Mouse (Mus musculus): ENCODE data around the gene Serpina3c. TPM values are rescaled to one million over a fixed set of nuclear protein-coding genes. Genes with fewer than 3 reads are reported as not detected.
"Not testable (repeated sequence)": the region's sequence is repeated elsewhere in the genome, so short reads cannot be mapped to it uniquely, and the experiment has no call there.

The Serpina3c gene
- polyA plus RNA-seq, 1 experiment from 2014 or later, result not detected

DNA sequence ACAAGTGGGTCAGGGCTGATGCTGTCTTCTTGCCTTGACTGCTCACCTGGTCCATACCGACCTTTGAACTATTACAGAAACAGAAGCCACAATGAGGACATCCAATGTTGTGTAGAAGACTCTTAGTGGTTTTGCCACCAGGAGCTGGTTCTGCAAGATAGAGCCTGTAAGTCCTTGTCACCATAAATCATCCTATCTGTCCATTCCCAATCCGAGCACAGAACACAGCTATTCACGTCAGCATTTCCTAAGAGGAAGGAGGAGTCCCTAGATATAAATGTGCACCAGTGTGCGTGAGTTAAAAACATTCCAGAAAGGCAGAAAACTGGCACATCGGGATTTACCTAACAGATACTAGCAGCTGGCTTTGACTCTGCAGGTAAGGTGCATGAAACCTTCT is 26.0 kb downstream of the Serpina3c start, which contains the start of gene Serpina3b:
Gene Serpina3b, plus strand, starts transcription at position 301 of the 400 bp plus-strand sequence.
- DNase-seq (ENCODE audit: low spot score) (no peak), ATAC-seq (replicated peaks; ENCODE audit: low FRiP score, low TSS enrichment, low read depth) (no peak)
- 66% methylated on average over 5 of the region's 5 CpGs for WGBS
- H3K36me3 ChIP-seq (ENCODE audit: control insufficient read depth, insufficient read depth, low read length), result no peaks in the 10 kb centered on the region
- no peak within 1 kb of the TSS for H3K4me2 ChIP-seq (ENCODE audit: low read length)
- H3K9ac ChIP-seq (ENCODE audit: low read length), result no peak within 1 kb of the TSS
- H3K4me3 ChIP-seq (ENCODE audit: low read depth, low read length), result no peak within 1 kb of the TSS
- no peaks in the 10 kb centered on the region for H3K4me1 ChIP-seq (replicated peaks; ENCODE audit: control insufficient read depth, insufficient read depth, low read length)
- no peak within 1 kb of the TSS for H3K27ac ChIP-seq (ENCODE audit: low read depth)
- no peaks in the 10 kb centered on the region for H3K9me3 ChIP-seq (ENCODE audit: control insufficient read depth, low read length)
- no peaks in the 10 kb centered on the region for H3K27me3 ChIP-seq (replicated peaks; ENCODE audit: control insufficient read depth, insufficient read depth, low read length)

DNA sequence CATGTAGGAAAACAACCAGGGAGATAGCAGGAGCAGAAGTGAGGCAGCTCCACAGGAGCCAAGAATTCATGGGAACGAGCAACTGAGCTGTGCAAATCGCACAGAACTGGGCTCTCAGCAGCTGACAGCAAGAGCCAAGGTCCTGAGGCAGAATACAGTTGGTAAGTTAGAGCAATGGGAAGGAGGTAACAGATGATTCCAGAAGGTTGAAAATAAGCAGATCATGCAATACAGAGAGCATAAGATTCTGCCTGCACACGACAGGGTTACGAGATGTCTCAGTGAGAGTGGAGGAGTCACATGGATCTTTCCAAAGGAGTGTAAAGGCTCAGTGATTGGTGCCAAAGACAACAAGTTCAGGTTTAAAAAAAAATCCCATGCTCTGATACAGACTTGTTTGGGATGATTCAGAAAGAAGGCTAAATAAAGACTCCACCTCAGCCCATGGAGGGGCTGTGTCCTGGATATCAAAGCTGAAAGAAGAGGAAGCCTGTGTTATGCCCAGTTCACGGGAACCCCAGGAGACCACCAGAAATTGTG is 28.6 kb downstream of the Serpina3c start:
- no peaks in the 10 kb centered on the region for H3K9me3 ChIP-seq (ENCODE audit: control insufficient read depth, low read length)
- no peak overlapping the region for H3K27ac ChIP-seq (ENCODE audit: low read depth)
- H3K9ac ChIP-seq (ENCODE audit: low read length), result no peak overlapping the region
- DNase-seq (ENCODE audit: low spot score), result no peak
- no peaks in the 10 kb centered on the region for H3K4me1 ChIP-seq (replicated peaks; ENCODE audit: control insufficient read depth, insufficient read depth, low read length)
- H3K4me2 ChIP-seq (ENCODE audit: low read length), result no peak overlapping the region
- H3K36me3 ChIP-seq (ENCODE audit: control insufficient read depth, insufficient read depth, low read length), result no peaks in the 10 kb centered on the region
- ATAC-seq (replicated peaks; ENCODE audit: low FRiP score, low TSS enrichment, low read depth), result no peak
- 78% methylated on average over 5 of the region's 5 CpGs for WGBS
- H3K27me3 ChIP-seq (replicated peaks; ENCODE audit: control insufficient read depth, insufficient read depth, low read length), result no peaks in the 10 kb centered on the region
- H3K4me3 ChIP-seq (ENCODE audit: low read depth, low read length), result no peak overlapping the region

GRCm38 (mm10) chr12:104123996-104124395 is 29.7 kb downstream of the Serpina3c start:
- ATAC-seq (replicated peaks; ENCODE audit: low FRiP score, low TSS enrichment, low read depth) (no peak), DNase-seq (ENCODE audit: low spot score) (no peak)
- Histone ChIP-seq H3K4me3 (ENCODE audit: low read depth, low read length) (no peak overlapping the region), H3K36me3 (ENCODE audit: control insufficient read depth, insufficient read depth, low read length) (no peaks in the 10 kb centered on the region), H3K27me3 (replicated peaks; ENCODE audit: control insufficient read depth, insufficient read depth, low read length) (no peaks in the 10 kb centered on the region), H3K9me3 (ENCODE audit: control insufficient read depth, low read length) (no peaks in the 10 kb centered on the region), H3K4me1 (replicated peaks; ENCODE audit: control insufficient read depth, insufficient read depth, low read length) (no peaks in the 10 kb centered on the region), H3K4me2 (ENCODE audit: low read length) (no peak overlapping the region), H3K27ac (ENCODE audit: low read depth) (no peak overlapping the region), H3K9ac (ENCODE audit: low read length) (no peak overlapping the region)
- 78% methylated on average over 2 of the region's 2 CpGs for WGBS

DNA sequence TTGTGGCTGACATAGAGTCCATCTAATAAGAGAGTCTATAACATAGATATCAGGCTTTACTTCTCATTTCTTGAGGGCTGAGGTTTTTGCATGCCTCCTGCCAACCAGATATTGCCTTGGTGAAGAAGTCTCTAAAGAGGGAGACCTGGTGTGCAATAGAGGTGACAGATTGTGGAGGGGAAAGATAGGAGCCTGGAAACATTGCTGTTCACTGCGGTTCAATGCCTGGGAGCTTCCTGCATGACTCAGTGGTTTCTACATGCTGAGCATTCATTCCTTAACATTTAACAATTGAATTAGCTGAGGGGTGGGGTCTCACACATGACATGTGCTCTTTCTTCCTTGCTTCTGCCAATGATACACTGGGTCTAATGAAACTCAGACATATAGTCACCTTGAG is 30.6 kb downstream of the Serpina3c start:
- Histone ChIP-seq H3K4me3 (ENCODE audit: low read depth, low read length) (no peak overlapping the region), H3K9me3 (ENCODE audit: control insufficient read depth, low read length) (no peaks in the 10 kb centered on the region), H3K27me3 (replicated peaks; ENCODE audit: control insufficient read depth, insufficient read depth, low read length) (no peaks in the 10 kb centered on the region), H3K36me3 (ENCODE audit: control insufficient read depth, insufficient read depth, low read length) (no peaks in the 10 kb centered on the region), H3K4me2 (ENCODE audit: low read length) (no peak overlapping the region), H3K9ac (ENCODE audit: low read length) (no peak overlapping the region), H3K27ac (ENCODE audit: low read depth) (no peak overlapping the region), H3K4me1 (replicated peaks; ENCODE audit: control insufficient read depth, insufficient read depth, low read length) (no peaks in the 10 kb centered on the region)
- 80% methylated on average over 1 of the region's 1 CpGs for WGBS
- DNase-seq (ENCODE audit: low spot score) (no peak), ATAC-seq (replicated peaks; ENCODE audit: low FRiP score, low TSS enrichment, low read depth) (no peak)

- WGBS, result 50% methylated on average over 3 of the region's 3 CpGs
- no peak overlapping the region for H3K27ac ChIP-seq (ENCODE audit: low read depth)
- no peak for ATAC-seq (replicated peaks; ENCODE audit: low FRiP score, low TSS enrichment, low read depth)
- H3K9ac ChIP-seq (ENCODE audit: low read length), result no peak overlapping the region
- no peak overlapping the region for H3K4me2 ChIP-seq (ENCODE audit: low read length)
- H3K9me3 ChIP-seq (ENCODE audit: control insufficient read depth, low read length), result no peaks in the 10 kb centered on the region
- H3K4me1 ChIP-seq (replicated peaks; ENCODE audit: control insufficient read depth, insufficient read depth, low read length), result no peaks in the 10 kb centered on the region
- no peaks in the 10 kb centered on the region for H3K36me3 ChIP-seq (ENCODE audit: control insufficient read depth, insufficient read depth, low read length)
- no peaks in the 10 kb centered on the region for H3K27me3 ChIP-seq (replicated peaks; ENCODE audit: control insufficient read depth, insufficient read depth, low read length)
- H3K4me3 ChIP-seq (ENCODE audit: low read depth, low read length), result no peak overlapping the region
- DNase-seq (ENCODE audit: low spot score), result no peak
Observed at GRCm38 (mm10) chr12:104114921-104115579, 38.6 kb downstream of the Serpina3c start.

- not testable (repeated sequence) for H3K9ac ChIP-seq (ENCODE audit: low read length); H3K27ac ChIP-seq (ENCODE audit: low read depth); H3K4me3 ChIP-seq (ENCODE audit: low read depth, low read length); ATAC-seq (replicated peaks; ENCODE audit: low FRiP score, low TSS enrichment, low read depth); DNase-seq (ENCODE audit: low spot score); H3K9me3 ChIP-seq (ENCODE audit: control insufficient read depth, low read length); H3K4me2 ChIP-seq (ENCODE audit: low read length); H3K36me3 ChIP-seq (ENCODE audit: control insufficient read depth, insufficient read depth, low read length); H3K27me3 ChIP-seq (replicated peaks; ENCODE audit: control insufficient read depth, insufficient read depth, low read length); H3K4me1 ChIP-seq (replicated peaks; ENCODE audit: control insufficient read depth, insufficient read depth, low read length)
- WGBS, result 89% methylated on average over 9 of the region's 11 CpGs
Observed at GRCm38 (mm10) chr12:104112333-104112732, 41.3 kb downstream of the Serpina3c start, which contains the start of gene Serpina3a. Gene Serpina3a (plus strand): TSS chr12:104112724.

GRCm38 (mm10) chr12:104108507-104108906 is 45.2 kb downstream of the Serpina3c start:
- 68% methylated on average over 2 of the region's 2 CpGs for WGBS
- no peaks in the 10 kb centered on the region for H3K36me3 ChIP-seq (ENCODE audit: control insufficient read depth, insufficient read depth, low read length)
- H3K27ac ChIP-seq (ENCODE audit: low read depth), result no peak overlapping the region
- no peak for ATAC-seq (replicated peaks; ENCODE audit: low FRiP score, low TSS enrichment, low read depth)
- H3K9ac ChIP-seq (ENCODE audit: low read length), result no peak overlapping the region
- no peak overlapping the region for H3K4me2 ChIP-seq (ENCODE audit: low read length)
- H3K27me3 ChIP-seq (replicated peaks; ENCODE audit: control insufficient read depth, insufficient read depth, low read length), result no peaks in the 10 kb centered on the region
- no peaks in the 10 kb centered on the region for H3K9me3 ChIP-seq (ENCODE audit: control insufficient read depth, low read length)
- H3K4me3 ChIP-seq (ENCODE audit: low read depth, low read length), result no peak overlapping the region
- H3K4me1 ChIP-seq (replicated peaks; ENCODE audit: control insufficient read depth, insufficient read depth, low read length), result no peaks in the 10 kb centered on the region
- no peak for DNase-seq (ENCODE audit: low spot score)

- no peaks in the 10 kb centered on the region for H3K27me3 ChIP-seq (replicated peaks; ENCODE audit: control insufficient read depth, insufficient read depth, low read length)
- H3K4me1 ChIP-seq (replicated peaks; ENCODE audit: control insufficient read depth, insufficient read depth, low read length), result no peaks in the 10 kb centered on the region
- no peak overlapping the region for H3K4me2 ChIP-seq (ENCODE audit: low read length)
- no peak overlapping the region for H3K9ac ChIP-seq (ENCODE audit: low read length)
- no peak overlapping the region for H3K4me3 ChIP-seq (ENCODE audit: low read depth, low read length)
- DNase-seq (ENCODE audit: low spot score) (no peak), ATAC-seq (replicated peaks; ENCODE audit: low FRiP score, low TSS enrichment, low read depth) (no peak)
- no peak overlapping the region for H3K27ac ChIP-seq (ENCODE audit: low read depth)
- no peaks in the 10 kb centered on the region for H3K36me3 ChIP-seq (ENCODE audit: control insufficient read depth, insufficient read depth, low read length)
- no peaks in the 10 kb centered on the region for H3K9me3 ChIP-seq (ENCODE audit: control insufficient read depth, low read length)
Observed at GRCm38 (mm10) chr12:104106919-104107318, 46.8 kb downstream of the Serpina3c start.

- no peaks in the 10 kb centered on the region for H3K9me3 ChIP-seq (ENCODE audit: control insufficient read depth, low read length)
- H3K4me1 ChIP-seq (replicated peaks; ENCODE audit: control insufficient read depth, insufficient read depth, low read length), result no peaks in the 10 kb centered on the region
- H3K36me3 ChIP-seq (ENCODE audit: control insufficient read depth, insufficient read depth, low read length), result no peaks in the 10 kb centered on the region
- H3K4me3 ChIP-seq (ENCODE audit: low read depth, low read length), result no peak overlapping the region
- no peak overlapping the region for H3K27ac ChIP-seq (ENCODE audit: low read depth)
- no peak for ATAC-seq (replicated peaks; ENCODE audit: low FRiP score, low TSS enrichment, low read depth)
- no peak overlapping the region for H3K4me2 ChIP-seq (ENCODE audit: low read length)
- H3K27me3 ChIP-seq (replicated peaks; ENCODE audit: control insufficient read depth, insufficient read depth, low read length), result no peaks in the 10 kb centered on the region
- H3K9ac ChIP-seq (ENCODE audit: low read length), result no peak overlapping the region
- DNase-seq (ENCODE audit: low spot score), result no peak
Observed at GRCm38 (mm10) chr12:104105847-104106246, 47.8 kb downstream of the Serpina3c start.
